Mouse (Mus musculus) liver, embryonic 13.5 days (tissue): ENCODE results near the gene Dag1. TPM values are rescaled to one million over a fixed set of nuclear protein-coding genes. Genes with fewer than 3 reads are reported as not detected.

ENCODE experiments used
- ATAC-seq: fragments of 200-750 bp; cut with Nextera tagmentation; 2 replicates; pipeline ENCODE4 v1.8.0; 2017; ENCODE audit warnings: low read depth, mild to moderate bottlenecking, moderate number of reproducible peaks, moderate library complexity
- DNase-seq: peaks from one replicate; pipeline ENCODE4 v3.0.0; 2022
- H3K27ac ChIP-seq: fragments of 300-500 bp; sonication (generic); 2 replicates; pipeline ENCODE4 v1.5.1; 2015; ENCODE audit warnings: moderate library complexity, mild to moderate bottlenecking, inconsistent platforms
- H3K27me3 ChIP-seq: fragments of 300-500 bp; sonication (generic); 2 replicates; pipeline ENCODE4 v1.6.1; 2015; ENCODE audit warnings: mild to moderate bottlenecking, inconsistent platforms
- H3K36me3 ChIP-seq: fragments of 300-500 bp; sonication (generic); 2 replicates; pipeline ENCODE4 v1.6.1; 2015; ENCODE audit warnings: mild to moderate bottlenecking, inconsistent platforms
- H3K4me1 ChIP-seq: fragments of 300-500 bp; sonication (generic); replicated peaks from 2 replicates; pipeline ENCODE4 v1.6.1; 2015; ENCODE audit warnings: inconsistent platforms
- H3K4me2 ChIP-seq: fragments of 300-500 bp; sonication (generic); 2 replicates; pipeline ENCODE4 v1.6.1; 2015; ENCODE audit warnings: inconsistent platforms, mild to moderate bottlenecking, moderate library complexity
- H3K4me3 ChIP-seq: fragments of 300-500 bp; sonication (generic); replicated peaks from 2 replicates; pipeline ENCODE4 v1.5.1; 2015; ENCODE audit warnings: mild to moderate bottlenecking, inconsistent platforms
- H3K9ac ChIP-seq: fragments of 300-500 bp; sonication (generic); 2 replicates; pipeline ENCODE4 v1.6.1; 2015; ENCODE audit warnings: mild to moderate bottlenecking, inconsistent platforms
- H3K9me3 ChIP-seq: fragments of 300-500 bp; sonication (generic); replicated peaks from 2 replicates; pipeline ENCODE4 v1.6.1; 2016; ENCODE audit warnings: inconsistent platforms
- WGBS: fragments of 180-500 bp; shearing (Covaris S2); methylation state at CpG from one replicate; pipeline ENCODE4 v1.1.7; 2015; ENCODE audit not compliant: insufficient replicate concordance; 5-methylcytosine and 5-hydroxymethylcytosine counted together
- polyA plus RNA-seq: library from polyadenylated mRNA; unstranded; fragments of >200 nt; fragmentation: Nextera tagmentation; extraction: Ambion mirVana; gene quantifications from 2 replicates; pipeline ENCODE4 v1.2.1, GENCODE M21; 2015

Gene Dag1
- polyA plus RNA-seq = 12.7 and 17.8 TPM in 2 replicates

- peak; percentile 97 for DNase-seq
- Histone ChIP-seq H3K27ac (peak within 1 kb of the TSS; percentile 91), H3K27me3 (no peaks in the 10 kb centered on the region), H3K4me3 (peak within 1 kb of the TSS; percentile 88), H3K4me1 (peaks cover 36% of the 10 kb centered on the region), H3K36me3 (no peaks in the 10 kb centered on the region), H3K4me2 (peak within 1 kb of the TSS; percentile 100), H3K9me3 (no peaks in the 10 kb centered on the region), H3K9ac (peak within 1 kb of the TSS; percentile 92)
- WGBS = under 1% methylated on average over 66 of the region's 71 CpGs
- ATAC-seq = peak; percentile 96
These were observed at the start of gene Dag1 for GRCm38 (mm10) chr9:108263690-108264190. Dag1 (minus strand) TSS chr9:108263958.

- no peaks in the 10 kb centered on the region for H3K27me3 ChIP-seq
- peaks cover 77% of the 10 kb centered on the region for H3K4me1 ChIP-seq
- peak overlapping the region; percentile 99 for H3K9ac ChIP-seq
- no peak for ATAC-seq
- 36% methylated on average over 2 of the region's 2 CpGs for whole genome bisulfite sequencing
- peaks cover 22% of the 10 kb centered on the region for H3K36me3 ChIP-seq
- no peak for DNase-seq
- H3K9me3 ChIP-seq = no peaks in the 10 kb centered on the region
- H3K27ac ChIP-seq = peak overlapping the region; percentile 82
- H3K4me2 ChIP-seq = peak overlapping the region; percentile 92
- H3K4me3 ChIP-seq = peak overlapping the region; percentile 96
These were observed 44.4 kb upstream of the Dag1 start for GRCm38 (mm10) chr9:108308141-108308540.

- 6% methylated on average over 12 of the region's 12 CpGs for WGBS
- H3K4me3 ChIP-seq = peak overlapping the region; percentile 96
- peak overlapping the region; percentile 99 for H3K9ac ChIP-seq
- peak overlapping the region; percentile 92 for H3K4me2 ChIP-seq
- no peak for DNase-seq
- peak overlapping the region; percentile 100 for H3K27ac ChIP-seq
- no peak for ATAC-seq
- peaks cover 31% of the 10 kb centered on the region for H3K36me3 ChIP-seq
- H3K4me1 ChIP-seq = peaks cover 71% of the 10 kb centered on the region
- H3K9me3 ChIP-seq = no peaks in the 10 kb centered on the region
- no peaks in the 10 kb centered on the region for H3K27me3 ChIP-seq
These were observed 43.5 kb upstream of the Dag1 start for GRCm38 (mm10) chr9:108307021-108307807.

- Histone ChIP-seq H3K9me3 (no peaks in the 10 kb centered on the region), H3K27me3 (no peaks in the 10 kb centered on the region), H3K9ac (peak overlapping the region; percentile 99), H3K4me1 (peaks cover 65% of the 10 kb centered on the region), H3K4me3 (peak overlapping the region; percentile 96), H3K4me2 (peak overlapping the region; percentile 92), H3K36me3 (peaks cover 28% of the 10 kb centered on the region), H3K27ac (peak overlapping the region; percentile 100)
- DNase-seq (peak; percentile 75), ATAC-seq (peak; percentile 78)
- WGBS = under 1% methylated on average over 51 of the region's 51 CpGs
These were observed 42.8 kb upstream of the Dag1 start for GRCm38 (mm10) chr9:108306571-108306980.

- Histone ChIP-seq H3K9ac (peak within 1 kb of the TSS; percentile 99), H3K36me3 (peaks cover 23% of the 10 kb centered on the region), H3K4me3 (peak within 1 kb of the TSS; percentile 96), H3K9me3 (no peaks in the 10 kb centered on the region), H3K27ac (peak within 1 kb of the TSS; percentile 100), H3K4me2 (peak within 1 kb of the TSS; percentile 92), H3K27me3 (no peaks in the 10 kb centered on the region), H3K4me1 (peaks cover 58% of the 10 kb centered on the region)
- DNase-seq = peak; percentile 98
- peak; percentile 88 for ATAC-seq
- WGBS = under 1% methylated on average over 81 of the region's 81 CpGs
These were observed 42.1 kb upstream of the Dag1 start, which contains the start of the genes Rhoa and Tcta for GRCm38 (mm10) chr9:108305629-108306520. Rhoa (plus strand) TSS chr9:108306129. Tcta (minus strand) TSS chr9:108306160.

GRCm38 (mm10) chr9:108305170-108305569 lies 41.4 kb upstream of the Dag1 start:
- no peak for ATAC-seq
- peak; percentile 20 for DNase-seq
- Histone ChIP-seq H3K36me3 (peaks cover 23% of the 10 kb centered on the region), H3K4me1 (peaks cover 56% of the 10 kb centered on the region), H3K4me3 (peak overlapping the region; percentile 96), H3K27me3 (no peaks in the 10 kb centered on the region), H3K9ac (peak overlapping the region; percentile 94), H3K9me3 (no peaks in the 10 kb centered on the region), H3K27ac (peak overlapping the region; percentile 100), H3K4me2 (peak overlapping the region; percentile 92)
- WGBS = 0% methylated on average over 1 of the region's 1 CpGs

- H3K36me3 ChIP-seq = peaks cover 23% of the 10 kb centered on the region
- H3K4me2 ChIP-seq = peak overlapping the region; percentile 92
- no peaks in the 10 kb centered on the region for H3K27me3 ChIP-seq
- H3K9me3 ChIP-seq = no peaks in the 10 kb centered on the region
- H3K9ac ChIP-seq = peak overlapping the region; percentile 94
- peak; percentile 11 for DNase-seq
- no peak for ATAC-seq
- peak overlapping the region; percentile 96 for H3K4me3 ChIP-seq
- 34% methylated on average over 4 of the region's 4 CpGs for WGBS
- H3K4me1 ChIP-seq = peaks cover 51% of the 10 kb centered on the region
- peak overlapping the region; percentile 100 for H3K27ac ChIP-seq
These were observed 41.0 kb upstream of the Dag1 start for GRCm38 (mm10) chr9:108304716-108305115.

- H3K9ac ChIP-seq = no peak overlapping the region
- no peak overlapping the region for H3K4me2 ChIP-seq
- DNase-seq (no peak), ATAC-seq (no peak)
- H3K9me3 ChIP-seq = no peaks in the 10 kb centered on the region
- H3K27me3 ChIP-seq = no peaks in the 10 kb centered on the region
- H3K4me1 ChIP-seq = peaks cover 36% of the 10 kb centered on the region
- 69% methylated on average over 3 of the region's 3 CpGs for WGBS
- H3K27ac ChIP-seq = peak overlapping the region; percentile 31; the same call in 1 of the 2 replicates
- no peak overlapping the region for H3K4me3 ChIP-seq
- H3K36me3 ChIP-seq = peaks cover 20% of the 10 kb centered on the region
These were observed 38.1 kb upstream of the Dag1 start for GRCm38 (mm10) chr9:108301853-108302252.

GRCm38 (mm10) chr9:108296453-108297355 lies 32.9 kb upstream of the Dag1 start, which contains the start of gene Amt:
Amt (plus strand) TSS chr9:108296853.
- Histone ChIP-seq H3K9ac (peak within 1 kb of the TSS; percentile 4; the same call in 1 of the 2 replicates), H3K4me2 (peak within 1 kb of the TSS; percentile 39), H3K9me3 (no peaks in the 10 kb centered on the region), H3K4me1 (peaks cover 16% of the 10 kb centered on the region), H3K27ac (peak within 1 kb of the TSS; percentile 79), H3K27me3 (no peaks in the 10 kb centered on the region), H3K4me3 (peak within 1 kb of the TSS; percentile 38), H3K36me3 (no peaks in the 10 kb centered on the region)
- WGBS = 56% methylated on average over 18 of the region's 18 CpGs
- ATAC-seq = peak; percentile 78
- DNase-seq = no peak

GRCm38 (mm10) chr9:108290773-108291172 lies 27.0 kb upstream of the Dag1 start:
- ATAC-seq = no peak
- H3K36me3 ChIP-seq = no peaks in the 10 kb centered on the region
- no peaks in the 10 kb centered on the region for H3K9me3 ChIP-seq
- no peak overlapping the region; the same call in 1 of the 2 replicates for H3K27ac ChIP-seq
- DNase-seq = no peak
- H3K4me1 ChIP-seq = peaks cover 25% of the 10 kb centered on the region
- H3K27me3 ChIP-seq = no peaks in the 10 kb centered on the region
- H3K9ac ChIP-seq = peak overlapping the region; percentile 24; the same call in 1 of the 2 replicates
- 52% methylated on average over 6 of the region's 6 CpGs for WGBS
- peak overlapping the region; percentile 81 for H3K4me2 ChIP-seq
- peak overlapping the region; percentile 67 for H3K4me3 ChIP-seq
